ENCODE assay signal across 21 mouse cellular contexts in genomic region chr2:131258693-131259092, GRCm38 (mm10).
"Had no signal": no experiment of that assay in that cellular context is flagged by ENCODE, and none has a peak within 500 bp of the region (broad histone marks: within the 10 kb centered on the region; RNA-seq: fewer than 3 reads in every experiment).

No protein-coding gene starts in this region.

- H3K27ac ChIP-seq: kidney, embryonic 15.5 days; limb, embryonic 12.5 days; limb, embryonic 15.5 days; macrophage; midbrain, embryonic 12.5 days; neural tube, embryonic 13.5 days; stomach, embryonic 15.5 days had no signal

- H3K36me3 ChIP-seq: kidney, embryonic 15.5 days; limb, embryonic 12.5 days; limb, embryonic 15.5 days; midbrain, embryonic 12.5 days; neural tube, embryonic 13.5 days; stomach, embryonic 15.5 days had no signal

- ATAC-seq: lung, postnatal 0 days; midbrain, embryonic 16.5 days had no signal

- H3K4me3 ChIP-seq: kidney, embryonic 15.5 days; limb, embryonic 12.5 days; limb, embryonic 15.5 days; midbrain, embryonic 12.5 days; myocyte; neural tube, embryonic 13.5 days; stomach, embryonic 15.5 days had no signal

- H3K4me2 ChIP-seq: kidney, embryonic 15.5 days; limb, embryonic 12.5 days; limb, embryonic 15.5 days; lung, embryonic 14.5 days; midbrain, embryonic 12.5 days; neural tube, embryonic 13.5 days; stomach, embryonic 15.5 days had no signal

- DNase-seq: kidney, adult 11 months; kidney, adult 8-10 months; kidney, postnatal 10 days; kidney, postnatal 36 days; layer of hippocampus, postnatal 36 days; left cerebral cortex, postnatal 4 days; lung, embryonic 14.5 days; retina, postnatal 1 day; right cerebral cortex, postnatal 25 days; spleen, adult 18-20 months; thymus, postnatal 25 days had no signal

- H3K9ac ChIP-seq: kidney, embryonic 15.5 days; limb, embryonic 12.5 days; limb, embryonic 15.5 days; lung, embryonic 14.5 days; midbrain, embryonic 12.5 days; neural tube, embryonic 13.5 days; stomach, embryonic 15.5 days had no signal

- H3K9me3 ChIP-seq: kidney, embryonic 15.5 days; limb, embryonic 12.5 days; limb, embryonic 15.5 days; midbrain, embryonic 12.5 days; neural tube, embryonic 13.5 days; stomach, embryonic 15.5 days had no signal

- H3K27me3 ChIP-seq: kidney, embryonic 15.5 days; limb, embryonic 12.5 days; limb, embryonic 15.5 days; midbrain, embryonic 12.5 days; neural tube, embryonic 13.5 days; stomach, embryonic 15.5 days had no signal
